Mouse (Mus musculus): ENCODE data around the gene Trp53bp1.

DNA sequence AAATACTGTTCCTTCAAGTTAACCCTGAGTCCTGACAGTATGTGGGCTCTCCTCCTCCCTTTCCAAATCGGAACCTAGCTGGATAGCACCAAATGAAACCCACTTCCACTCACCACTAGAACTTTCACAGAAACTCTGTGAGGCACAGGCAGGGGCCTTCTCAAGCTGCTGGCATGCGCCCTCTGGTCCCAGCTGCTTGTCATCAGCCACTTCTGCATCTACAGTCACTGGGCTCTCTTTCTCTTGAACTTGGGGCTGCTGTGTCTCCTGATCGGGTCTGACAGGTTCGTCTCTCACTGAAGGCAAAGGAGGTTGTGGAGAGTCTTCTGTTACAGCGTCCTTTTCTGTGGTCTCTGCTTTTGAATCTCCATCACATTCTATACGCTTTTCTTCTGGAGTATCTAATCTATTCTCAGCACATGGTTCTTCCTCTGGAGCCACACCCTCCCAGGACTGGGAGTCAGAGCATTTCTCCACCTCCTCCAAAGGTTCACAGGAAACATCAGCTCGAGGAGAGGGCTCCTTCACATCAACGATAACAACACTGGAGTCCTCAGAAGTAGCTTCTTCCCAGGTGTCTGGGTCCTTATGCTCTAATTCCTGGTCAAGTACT, 35.6 kb downstream of the Trp53bp1 start:
- TF ChIP-seq CTCF (IDR thresholded peaks at IDR 0.05; ENCODE audit: control insufficient read depth, insufficient read depth, insufficient read length) = no peak
- no peak for TF ChIP-seq MYOG (IDR thresholded peaks at IDR 0.05; ENCODE audit: control insufficient read depth, extremely low read depth, insufficient read length)
- no peak for TF ChIP-seq MAX (IDR thresholded peaks at IDR 0.05)

All from C2C12 (cell line).